Mouse (Mus musculus) CH12.LX (cell line): Measurements from ENCODE around the gene Cdk14.

Source experiments
- CTCF ChIP-seq, 2 experiments: IDR thresholded peaks in 1 of 2; conservative IDR thresholded peaks in 1 of 2; 2 replicates each; pipeline ENCODE4 v1.5.1; 2011 to 2012; ENCODE audit warnings: low read depth in 2 of 2, low read length in 2 of 2, improper control_type of control experiment in 1 of 2, inconsistent platforms in 1 of 2, mild to moderate bottlenecking in 1 of 2, moderate library complexity in 1 of 2
- MEF2A ChIP-seq: IDR thresholded peaks from 2 replicates; pipeline ENCODE4 v1.6.1; 2014; ENCODE audit warnings: low read depth, mild to moderate bottlenecking, inconsistent platforms, low read length, improper control_type of control experiment, borderline replicate concordance
- POLR2A ChIP-seq: IDR thresholded peaks from 2 replicates; pipeline ENCODE4 v1.6.1; 2011; ENCODE audit warnings: low read depth, mild to moderate bottlenecking, improper control_type of control experiment, low read length

DNA sequence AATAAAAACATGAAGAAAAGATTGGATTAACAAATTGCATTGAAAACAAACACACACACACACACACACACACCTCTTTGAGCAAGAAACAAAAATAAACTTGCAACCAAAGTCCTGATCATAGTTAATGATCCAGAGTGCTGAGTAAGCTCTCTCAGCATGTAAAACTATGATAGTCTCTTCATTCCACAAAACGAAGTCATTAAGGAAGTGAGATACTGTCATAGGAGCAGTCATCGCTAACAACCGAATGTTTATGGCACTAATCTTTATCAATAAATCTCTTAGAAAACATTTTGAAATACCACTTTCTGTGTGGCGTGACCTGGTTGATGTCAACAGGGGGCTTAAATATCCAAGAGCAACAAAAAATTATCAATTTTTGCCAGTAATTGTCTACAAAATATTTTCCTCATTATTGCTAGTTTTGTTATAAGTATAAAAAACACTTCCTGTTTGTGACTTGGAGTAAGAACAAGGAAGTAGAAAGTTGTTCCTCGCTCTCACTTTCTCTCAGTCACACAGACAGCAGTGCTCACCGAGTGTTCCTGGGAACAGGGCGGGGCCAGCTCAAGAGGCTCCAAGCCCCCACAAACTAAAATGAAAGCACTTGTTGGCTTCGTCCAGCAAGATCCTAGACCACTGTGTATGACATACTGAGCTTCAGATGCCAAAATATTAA is 100.1 kb downstream of the Cdk14 start:
- TF ChIP-seq CTCF (conservative IDR thresholded peaks at IDR 0.05 in 1 of 2, IDR thresholded peaks at IDR 0.05 in 1 of 2; ENCODE audit: low read depth in 2 of 2, low read length in 2 of 2) = no peak
- TF ChIP-seq MEF2A = no peak
- TF ChIP-seq POLR2A = no peak
